Mouse (Mus musculus) CD4-positive, CD25-positive, alpha-beta regulatory T cell, adult 4 months (primary cell): ENCODE results near the gene Rnf186. TPM values are rescaled to one million over a fixed set of nuclear protein-coding genes. Genes with fewer than 3 reads are reported as not detected.

Experiments
- ATAC-seq: one replicate; pipeline ENCODE4 v1.8.0; 2017
- polyA plus RNA-seq, 2 experiments: library from polyadenylated mRNA; unstranded; fragments of 100-300 nt; shearing (Covaris generic); gene quantifications; one replicate each; pipeline ENCODE4 v1.2.1; 2017

The Rnf186 gene
- polyA plus RNA-seq, 2 experiments from 2014 or later = not detected

DNA sequence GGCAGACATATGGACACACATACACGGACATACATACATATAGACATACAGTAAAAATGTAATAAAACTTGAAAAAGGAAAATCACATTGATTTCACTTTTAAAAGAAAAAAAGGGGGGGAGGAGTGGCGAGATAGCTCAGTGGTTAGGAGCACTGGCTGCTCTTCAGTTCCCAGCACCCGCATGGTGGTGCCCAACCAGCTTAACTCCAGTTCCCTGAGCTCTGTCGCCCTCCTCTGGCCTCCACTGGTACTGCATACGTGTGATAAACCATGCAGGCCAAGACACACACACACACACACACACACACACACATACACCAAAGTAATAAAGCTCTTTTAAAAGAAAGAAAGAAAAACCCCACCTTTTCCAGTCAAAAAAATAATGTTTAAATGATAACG, 47.9 kb downstream of the Rnf186 start:
- ATAC-seq = no peak

Other genes starting within 250 kb of the Rnf186 start
- not detected for gene Pla2g2c, start 242.3 kb upstream of the Rnf186 start, polyA plus RNA-seq
- not detected for gene Ubxn10, start 229.9 kb upstream of the Rnf186 start, polyA plus RNA-seq
- not detected for gene Pla2g2f, start 209.5 kb upstream of the Rnf186 start, polyA plus RNA-seq
- under 1 TPM; 0.15 to 0.85 TPM for gene Pla2g2d, start 191.4 kb upstream of the Rnf186 start, polyA plus RNA-seq
- gene Pla2g5, start 103.6 kb upstream of the Rnf186 start, polyA plus RNA-seq = not detected
- gene Gm13030, start 93.1 kb upstream of the Rnf186 start, polyA plus RNA-seq = not detected
- not detected for gene Pla2g2e, start 89.2 kb upstream of the Rnf186 start, polyA plus RNA-seq
- under 1 TPM in 1 of 2 experiments, not detected in 1; 0.62 TPM for gene Otud3, start 53.2 kb upstream of the Rnf186 start, polyA plus RNA-seq
- 10 to 100 TPM; 22.5 to 44.8 TPM for gene Tmco4, start 5.8 kb downstream of the Rnf186 start, polyA plus RNA-seq
- not detected for gene Htr6, start 108.5 kb downstream of the Rnf186 start, polyA plus RNA-seq
- under 1 TPM; 0.46 to 0.78 TPM for gene Nbl1, start 125.9 kb downstream of the Rnf186 start, polyA plus RNA-seq
- gene Minos1, start 164.0 kb downstream of the Rnf186 start, polyA plus RNA-seq = 100 to 1,000 TPM; 277 to 314 TPM
- 100 to 1,000 TPM; 479 to 616 TPM for gene Capzb, start 225.8 kb downstream of the Rnf186 start, polyA plus RNA-seq